10 mouse cellular contexts compared by ENCODE assay signal in the genomic region with DNA sequence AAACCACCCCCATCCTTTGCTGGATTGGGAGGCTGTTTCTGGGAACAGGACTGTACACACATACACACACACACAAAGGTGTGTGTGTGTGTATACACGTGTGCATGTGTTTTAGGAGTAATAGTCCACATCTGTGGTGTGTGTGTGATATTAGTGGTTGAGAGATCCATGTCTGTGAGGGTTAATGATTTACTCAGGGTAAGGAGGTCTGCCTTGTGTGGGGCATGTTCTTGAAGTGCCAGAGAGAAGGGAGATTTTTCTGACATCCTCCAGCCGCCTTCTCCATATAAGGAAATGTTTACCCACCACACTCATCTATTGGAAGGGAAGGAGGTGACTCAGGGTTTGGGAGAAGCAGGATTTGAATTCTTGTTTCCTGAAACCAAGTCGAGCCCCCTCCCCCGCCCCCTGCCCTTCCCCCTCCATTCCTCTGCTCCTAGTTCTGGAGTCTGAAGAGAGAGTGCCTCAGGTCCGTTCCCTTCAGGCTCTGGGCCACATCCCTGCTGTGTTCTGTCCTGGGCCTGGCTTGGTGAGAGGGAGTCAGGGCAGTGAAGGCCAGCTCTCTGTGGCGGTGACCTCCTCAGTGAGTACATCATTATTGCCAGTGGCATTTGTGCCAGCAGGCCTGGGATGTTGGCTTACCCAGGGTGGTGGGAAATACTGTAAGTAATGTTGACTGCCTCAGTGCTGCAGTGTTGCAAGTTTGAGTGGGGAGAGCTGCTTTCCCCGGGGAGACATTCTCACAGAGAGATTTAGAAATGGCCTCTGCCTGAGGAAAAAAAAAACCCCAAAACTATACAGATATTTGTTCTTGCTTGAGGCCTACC. TPM values are rescaled to one million over a fixed set of nuclear protein-coding genes. Genes with fewer than 3 reads are reported as not detected.
A peak's percentile ranks its signal among the peaks of the same experiment; 100 is the strongest.
DNase-seq lines count a peak whose midpoint lies in the region; ATAC-seq and TF ChIP-seq lines count a peak whose summit lies in the region.
"Had no signal": no experiment of that assay in that cellular context is flagged by ENCODE, and none has a peak within 500 bp of the region (broad histone marks: within the 10 kb centered on the region; RNA-seq: fewer than 3 reads in every experiment).

No protein-coding gene starts in this region.

- no peaks in the 10 kb centered on the region for H3K9me3 ChIP-seq in forebrain, embryonic 10.5 days
- no peaks in the 10 kb centered on the region for H3K9me3 ChIP-seq in forebrain, embryonic 12.5 days
- H3K9me3 ChIP-seq in kidney, postnatal 0 days (replicated peaks; ENCODE audit: low read length), result no peaks in the 10 kb centered on the region

- no peak for ATAC-seq in forebrain, embryonic 12.5 days (ENCODE audit: low FRiP score)
- peak; percentile 34 for ATAC-seq in kidney, postnatal 0 days (replicated peaks; ENCODE audit: low FRiP score, low read depth)
- ATAC-seq: CD4-positive, CD25-positive, alpha-beta regulatory T cell, adult 4 months; forebrain, embryonic 16.5 days had no signal

- WGBS in forebrain, embryonic 10.5 days, result 58% methylated on average over 7 of the region's 7 CpGs
- WGBS in forebrain, embryonic 12.5 days, result 57% methylated on average over 7 of the region's 7 CpGs
- 40% methylated on average over 7 of the region's 7 CpGs for WGBS in kidney, postnatal 0 days

- DNase-seq in forebrain, embryonic 10.5 days (ENCODE audit: extremely low spot score, low spot score), result no peak
- DNase-seq in kidney, postnatal 0 days (ENCODE audit: low spot score), result peak; percentile 61
- DNase-seq in kidney, adult 11 months, result no peak
- DNase-seq in adipocyte (ENCODE audit: low spot score), result peak; percentile 67
- peak; percentile 53 for DNase-seq in lung, postnatal 25 days (ENCODE audit: low spot score)
- no peak for DNase-seq in frontal cortex, postnatal 14 days (ENCODE audit: low spot score in 2 of 2)
- no peak for DNase-seq in layer of hippocampus, adult 8-10 months (ENCODE audit: low spot score in 2 of 2)

- H3K9ac ChIP-seq in forebrain, embryonic 12.5 days, result no peak overlapping the region
- H3K9ac ChIP-seq in kidney, postnatal 0 days (ENCODE audit: low read depth, low read length), result no peak overlapping the region

- H3K27ac ChIP-seq in forebrain, embryonic 10.5 days, result peak overlapping the region; percentile 69
- H3K27ac ChIP-seq in forebrain, embryonic 12.5 days, result no peak overlapping the region
- H3K27ac ChIP-seq in kidney, postnatal 0 days, result peak overlapping the region; percentile 63

- no peak for TF ChIP-seq CTCF in kidney, postnatal 0 days (IDR thresholded peaks at IDR 0.05; ENCODE audit: low read depth)

- no peaks in the 10 kb centered on the region for H3K27me3 ChIP-seq in forebrain, embryonic 10.5 days (ENCODE audit: poor library complexity, severe bottlenecking)
- no peaks in the 10 kb centered on the region for H3K27me3 ChIP-seq in forebrain, embryonic 12.5 days
- no peaks in the 10 kb centered on the region for H3K27me3 ChIP-seq in kidney, postnatal 0 days (ENCODE audit: insufficient read depth, low read length)

- H3K4me1 ChIP-seq in forebrain, embryonic 10.5 days, result peaks cover 41% of the 10 kb centered on the region
- H3K4me1 ChIP-seq in forebrain, embryonic 12.5 days, result peaks cover 22% of the 10 kb centered on the region
- H3K4me1 ChIP-seq in kidney, postnatal 0 days (replicated peaks; ENCODE audit: insufficient read depth, low read length), result peaks cover 45% of the 10 kb centered on the region

- peaks cover 4% of the 10 kb centered on the region for H3K36me3 ChIP-seq in forebrain, embryonic 10.5 days (replicated peaks)
- no peaks in the 10 kb centered on the region for H3K36me3 ChIP-seq in forebrain, embryonic 12.5 days (replicated peaks)
- no peaks in the 10 kb centered on the region for H3K36me3 ChIP-seq in kidney, postnatal 0 days (ENCODE audit: insufficient read depth, low read length)

- no peak overlapping the region for H3K4me2 ChIP-seq in forebrain, embryonic 12.5 days
- no peak overlapping the region for H3K4me2 ChIP-seq in kidney, postnatal 0 days (ENCODE audit: low read length)

- no peak overlapping the region for H3K4me3 ChIP-seq in forebrain, embryonic 10.5 days
- no peak overlapping the region for H3K4me3 ChIP-seq in forebrain, embryonic 12.5 days (replicated peaks)
- no peak overlapping the region for H3K4me3 ChIP-seq in kidney, postnatal 0 days (replicated peaks; ENCODE audit: low read depth, low read length)

RNA-seq across cellular contexts. Expression of gene Lpp, which starts 54.6 kb away (rescaled TPM):
- 27.3 and 27.9 TPM in 2 replicates for polyA plus RNA-seq in forebrain, embryonic 10.5 days (2016; fragmentation: Nextera tagmentation; extraction: Ambion mirVana)
- polyA plus RNA-seq in forebrain, embryonic 12.5 days (2016; fragmentation: Nextera tagmentation; extraction: Ambion mirVana), result 16.1 and 18.1 TPM in 2 replicates
- polyA plus RNA-seq in kidney, postnatal 0 days (2015; fragmentation: Nextera tagmentation; extraction: Ambion mirVana), result 32.9 and 39.5 TPM in 2 replicates
- 10 to 100 TPM in 2 of 4 experiments, 1 to 10 TPM in 2; 8.3 to 12.0 (median 10.4) TPM for total RNA-seq in layer of hippocampus, adult 8-10 months (2022)

Comparison
In these comparisons a context has a peak if more than half of its experiments do, and no peak if none do; other contexts are left out.
1. DNase-seq: peak in kidney, postnatal 0 days (single experiment), adipocyte (single experiment) and lung, postnatal 25 days (single experiment); none in forebrain, embryonic 10.5 days (single experiment), kidney, adult 11 months (single experiment), frontal cortex, postnatal 14 days (0 of 2) and layer of hippocampus, adult 8-10 months (0 of 2).